Mouse (Mus musculus) stomach, postnatal 0 days (tissue): ENCODE data around the gene Smcp.

Experiments used
- CTCF ChIP-seq: IDR thresholded peaks from 2 replicates; pipeline ENCODE4 v1.5.1; 2016; ENCODE audit warnings: antibody characterized with exemption, low read depth, mild to moderate bottlenecking, moderate library complexity
- EP300 ChIP-seq: optimal IDR thresholded peaks from 2 replicates; pipeline ENCODE3; 2016; ENCODE audit warnings: antibody characterized with exemption

DNA sequence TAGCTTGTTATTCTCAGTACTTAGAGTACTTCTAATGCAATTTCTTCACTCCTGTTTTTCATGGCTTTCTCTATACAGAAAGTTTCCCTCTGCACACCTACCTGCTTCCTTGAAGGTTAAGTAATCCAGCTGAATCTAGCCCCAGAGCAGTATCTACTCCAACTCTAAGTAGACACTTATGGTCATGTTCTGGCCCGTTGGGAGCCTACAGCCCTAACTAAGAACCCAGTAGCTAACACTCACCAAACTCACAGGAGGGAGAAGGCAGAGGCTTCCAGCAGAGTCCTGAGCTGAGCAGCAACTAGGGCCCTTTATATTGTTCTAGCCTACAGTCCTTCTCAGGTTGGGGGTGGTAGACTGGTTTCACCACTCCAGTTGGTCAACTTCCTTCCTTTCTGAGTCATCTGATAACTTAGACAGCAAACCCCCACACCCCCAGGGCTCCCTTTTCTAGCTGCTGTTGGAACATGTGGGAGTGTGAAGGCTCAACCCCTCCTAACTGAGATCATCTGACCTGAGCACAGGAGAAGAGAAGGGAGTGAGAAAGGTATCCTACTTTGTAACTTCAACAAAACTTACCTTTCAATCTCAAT is 15.3 kb downstream of the Smcp start, which contains the start of gene Ivl:
- TF ChIP-seq CTCF (no peak), EP300 (no peak)
